Mouse (Mus musculus): ENCODE results near the gene Slc22a12. TPM values are rescaled to one million over a fixed set of nuclear protein-coding genes. Genes with fewer than 3 reads are reported as not detected.

Slc22a12 gene
- total RNA-seq (2021), result under 1 TPM; 0.18 to 0.21 TPM

DNA sequence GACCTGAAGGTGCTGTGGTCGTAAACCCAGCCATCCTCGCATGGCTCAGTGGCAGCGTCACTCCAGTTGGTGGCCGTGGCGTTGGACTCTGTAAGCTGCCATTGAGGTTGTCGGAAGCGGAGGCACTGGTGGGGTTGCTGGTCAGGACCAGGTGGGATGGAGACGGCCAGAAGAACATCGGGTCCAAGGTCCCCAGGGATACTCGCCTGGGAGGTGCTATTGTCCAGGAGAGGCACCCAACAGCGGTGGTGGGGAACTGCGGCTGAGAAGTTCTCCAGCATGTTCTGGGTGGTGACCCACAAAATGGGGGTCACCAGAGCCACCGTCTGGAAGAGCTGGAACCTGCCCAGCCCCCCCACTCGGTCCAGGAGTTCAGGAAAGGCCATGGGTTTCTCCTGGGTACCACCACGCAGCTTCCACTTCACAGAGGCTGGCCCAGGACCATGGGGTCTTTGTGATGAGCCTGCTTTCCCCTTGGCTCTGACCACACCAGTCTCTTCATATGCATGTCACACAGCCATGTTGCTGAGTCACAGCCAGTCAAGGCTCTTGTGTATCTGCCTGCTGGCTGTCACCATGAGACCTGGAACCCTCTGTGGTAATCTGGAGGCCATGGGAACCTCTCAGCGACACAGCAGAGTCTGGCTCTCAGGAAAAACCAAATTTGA is at the start of gene Slc22a12:
Gene Slc22a12 (minus strand): TSS at position 666 of the 668 bp plus-strand sequence.
- intact Hi-C loops (cut with DNase I), result no loop called here
- no peak for DNase-seq (ENCODE audit: low spot score in 2 of 2)

DNA sequence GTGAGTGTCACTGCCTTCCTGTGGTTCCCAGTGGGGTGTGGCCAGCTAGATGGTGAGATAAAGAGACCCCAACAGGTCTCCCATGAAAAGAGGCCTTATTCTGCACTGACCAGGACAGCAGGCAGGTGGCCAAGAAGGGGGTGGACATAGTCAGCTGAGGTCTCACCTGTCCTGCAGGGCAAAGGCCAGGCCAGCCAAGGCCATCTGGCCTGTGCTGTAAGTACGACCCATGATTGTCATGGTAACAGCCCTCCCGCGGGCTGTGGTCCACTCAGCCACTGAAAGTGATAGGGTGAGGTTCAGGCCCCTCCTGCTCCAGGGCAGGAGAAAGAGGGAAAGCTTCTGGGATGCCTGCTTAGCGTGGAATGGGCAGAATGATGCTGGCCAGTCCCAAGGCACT is 29.2 kb upstream of the Slc22a12 start:
- intact Hi-C loops (cut with DNase I), result no loop called here
- no peak for DNase-seq (ENCODE audit: low spot score in 2 of 2)

DNA sequence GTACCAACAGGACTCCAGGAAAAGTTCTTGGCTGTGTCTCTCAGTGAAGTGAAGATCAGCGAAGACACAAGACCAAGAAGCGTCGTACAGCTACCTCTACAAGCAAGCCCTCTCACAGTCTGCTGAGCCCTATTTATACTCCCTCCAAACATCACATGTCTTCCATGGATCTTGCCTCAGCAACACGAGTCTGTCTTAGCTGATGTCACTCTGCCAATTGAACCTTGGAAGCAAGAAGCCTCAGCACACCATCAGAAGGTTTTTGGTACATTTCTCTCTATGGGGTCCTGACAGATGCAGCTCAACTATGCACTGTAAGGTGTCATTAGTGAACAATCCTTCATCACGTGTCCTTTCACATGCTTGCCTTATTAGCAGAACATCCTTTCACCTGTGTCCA is 28.6 kb upstream of the Slc22a12 start:
- intact Hi-C loops (cut with DNase I), result no loop called here
- DNase-seq (ENCODE audit: low spot score in 2 of 2), result peak in 1 of 2 experiments; percentile 13

- no peak for DNase-seq (ENCODE audit: low spot score in 2 of 2)
- intact Hi-C loops (cut with DNase I), result no loop called here
Measured at GRCm38 (mm10) chr19:6569561-6569960, 26.7 kb upstream of the Slc22a12 start.

DNA sequence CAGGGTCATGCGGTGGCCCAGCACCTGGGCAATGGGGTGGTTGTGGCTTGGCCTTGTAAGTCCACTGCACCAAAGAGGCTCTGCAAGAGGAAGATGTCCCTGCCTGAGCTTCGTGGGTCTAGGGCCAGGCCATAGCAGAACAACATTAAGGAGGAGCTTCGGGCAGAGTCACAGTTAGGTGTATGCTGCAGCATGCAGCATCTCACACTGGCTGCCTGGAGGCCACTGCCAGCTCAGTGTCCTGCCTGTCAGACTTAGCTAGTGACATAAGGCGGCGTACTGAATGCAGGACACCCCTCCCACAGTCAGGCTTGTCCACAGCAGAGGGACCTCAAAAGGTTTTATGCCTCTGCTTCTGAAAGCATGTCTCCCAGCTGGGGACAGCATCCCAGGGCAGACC is 26.2 kb upstream of the Slc22a12 start:
- intact Hi-C loops (cut with DNase I), result no loop called here
- no peak for DNase-seq (ENCODE audit: low spot score in 2 of 2)

- intact Hi-C loops (cut with DNase I), result no loop called here
- DNase-seq (ENCODE audit: low spot score in 2 of 2), result no peak
Measured at GRCm38 (mm10) chr19:6566450-6566849, 23.6 kb upstream of the Slc22a12 start.

DNA sequence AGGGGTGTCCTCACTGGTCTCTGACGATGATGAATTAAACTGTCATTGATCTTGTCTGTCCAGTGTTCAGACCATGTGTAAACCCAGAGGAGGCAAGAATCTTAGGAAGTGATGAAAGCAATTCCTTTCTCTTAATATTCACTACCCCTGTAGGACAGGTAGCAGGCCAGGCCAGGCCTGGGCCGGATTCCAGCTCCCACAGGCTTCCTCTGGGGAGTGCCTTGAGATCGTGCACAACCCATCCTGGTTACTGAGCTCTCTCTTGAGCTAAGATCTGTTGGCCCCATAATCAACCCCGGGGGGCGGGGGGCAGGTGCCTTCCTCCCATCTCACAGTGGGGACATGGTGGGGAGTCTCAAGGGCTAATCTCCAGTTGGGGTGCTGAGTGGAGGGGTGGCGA is 22.3 kb upstream of the Slc22a12 start:
- DNase-seq (ENCODE audit: low spot score in 2 of 2), result no peak
- intact Hi-C loops (cut with DNase I), result no loop called here

DNA sequence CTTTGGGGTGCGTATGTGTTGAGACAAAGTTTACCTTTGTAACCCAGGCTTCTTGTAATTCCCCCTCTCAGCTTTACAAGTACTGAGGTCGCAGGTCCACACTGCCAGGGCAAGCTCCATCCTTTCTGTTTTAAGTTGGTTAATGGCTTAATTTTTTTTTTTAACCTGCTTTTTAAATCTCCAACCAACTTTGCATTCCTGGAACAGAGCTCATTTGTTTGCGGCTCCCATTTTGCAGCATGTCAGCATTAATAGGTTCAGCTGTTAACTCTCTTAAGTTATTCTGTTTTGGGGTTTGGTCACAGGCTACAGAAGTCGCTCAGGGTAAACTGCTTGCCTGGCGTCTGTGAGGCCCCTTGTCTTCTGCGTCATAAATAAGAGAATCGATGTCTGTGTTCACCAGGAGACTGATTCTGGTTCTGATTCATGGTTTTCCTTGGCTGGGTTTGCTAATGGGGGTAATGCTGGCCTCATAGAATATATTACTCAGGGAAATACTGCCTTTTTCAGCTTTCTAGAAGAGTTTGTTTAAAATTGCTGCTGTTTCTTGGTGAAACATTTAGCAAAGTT is 17.5 kb upstream of the Slc22a12 start:
- no peak for DNase-seq (ENCODE audit: low spot score in 2 of 2)
- intact Hi-C loops (cut with DNase I), result no loop called here

- intact Hi-C loops (cut with DNase I), result no loop called here
- DNase-seq (ENCODE audit: low spot score in 2 of 2), result no peak
Measured at GRCm38 (mm10) chr19:6559576-6559975, 16.7 kb upstream of the Slc22a12 start.

DNA sequence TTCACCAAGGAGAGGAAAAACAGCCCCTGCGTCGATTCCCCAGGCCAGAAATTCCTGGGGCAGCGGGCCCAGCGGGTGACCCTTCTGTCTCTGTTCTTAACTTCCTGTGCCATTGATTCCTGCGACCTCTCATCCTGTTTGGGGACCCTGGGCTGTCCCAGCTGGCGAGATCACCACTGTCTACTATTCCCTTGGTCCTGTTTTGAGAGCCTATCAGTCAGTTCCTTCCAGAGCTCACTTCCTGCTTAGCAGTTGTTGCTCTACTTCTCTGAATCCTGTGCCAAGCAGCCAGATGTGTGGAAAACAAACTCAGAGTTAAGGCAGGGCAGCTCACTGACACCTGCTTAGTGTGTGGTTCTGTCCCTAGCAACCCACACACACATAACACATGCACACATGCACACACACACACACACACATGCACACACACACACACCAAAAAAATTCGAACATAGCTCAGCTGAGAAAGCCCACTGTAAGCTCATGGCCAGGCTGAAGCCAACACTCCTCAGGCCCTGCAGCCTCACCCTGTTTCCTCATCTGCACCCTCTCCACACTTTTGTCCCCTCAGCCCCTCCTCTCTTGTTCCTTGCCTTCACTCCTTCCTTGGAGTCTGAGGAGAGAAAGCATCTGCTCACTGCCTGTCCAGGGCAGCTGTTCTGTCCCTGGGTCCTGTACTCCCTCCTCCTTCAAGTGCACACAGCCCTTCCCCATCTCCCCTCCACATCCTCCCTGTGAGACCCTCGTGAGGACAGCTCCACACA is 11.2 kb upstream of the Slc22a12 start:
- DNase-seq (ENCODE audit: low spot score in 2 of 2), result no peak
- intact Hi-C loops (cut with DNase I), result no loop called here

- DNase-seq (ENCODE audit: low spot score in 2 of 2), result no peak
- intact Hi-C loops (cut with DNase I), result no loop called here
Measured at GRCm38 (mm10) chr19:6553174-6553573, 10.3 kb upstream of the Slc22a12 start.

DNA sequence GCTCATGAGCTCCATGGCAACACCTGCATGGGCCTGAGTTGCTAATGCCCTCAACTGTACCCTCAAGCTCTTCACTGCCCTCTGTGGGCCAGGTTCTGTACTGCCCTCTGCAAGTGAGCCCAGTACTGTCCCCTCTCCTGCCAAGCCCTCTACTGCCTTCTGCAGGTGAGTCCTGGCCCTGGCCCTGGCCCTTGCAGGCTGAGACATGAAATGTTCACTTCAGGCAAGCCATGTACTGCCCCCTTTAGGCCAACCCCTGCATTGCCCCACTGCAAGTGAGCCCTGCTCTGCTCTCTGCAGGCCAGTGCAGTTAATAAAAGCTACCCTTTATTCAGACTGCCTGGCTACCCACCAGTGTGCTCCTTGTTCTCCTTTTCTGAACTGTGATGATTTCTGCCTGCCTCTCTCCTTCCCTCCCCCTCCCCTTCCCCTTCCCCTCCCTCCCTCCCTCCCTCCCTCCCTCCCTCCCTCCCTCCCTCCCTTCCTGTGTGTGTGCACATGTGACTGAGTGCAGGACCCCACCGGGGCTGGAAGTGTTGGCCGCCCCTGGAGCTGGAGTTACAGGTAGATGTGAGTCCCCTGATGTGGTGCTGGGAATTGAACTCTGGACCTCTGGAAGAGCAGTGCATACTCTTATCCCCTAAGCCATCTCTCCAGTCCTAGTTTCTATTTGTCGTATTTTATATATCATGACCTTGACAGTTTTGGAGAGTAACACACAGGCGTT is 9.6 kb upstream of the Slc22a12 start:
- intact Hi-C loops (cut with DNase I), result no loop called here
- peak in 1 of 2 experiments; percentile 60 for DNase-seq (ENCODE audit: low spot score in 2 of 2)

- intact Hi-C loops (cut with DNase I), result no loop called here
- no peak for DNase-seq (ENCODE audit: low spot score in 2 of 2)
Measured at GRCm38 (mm10) chr19:6551215-6551614, 8.4 kb upstream of the Slc22a12 start.

DNA sequence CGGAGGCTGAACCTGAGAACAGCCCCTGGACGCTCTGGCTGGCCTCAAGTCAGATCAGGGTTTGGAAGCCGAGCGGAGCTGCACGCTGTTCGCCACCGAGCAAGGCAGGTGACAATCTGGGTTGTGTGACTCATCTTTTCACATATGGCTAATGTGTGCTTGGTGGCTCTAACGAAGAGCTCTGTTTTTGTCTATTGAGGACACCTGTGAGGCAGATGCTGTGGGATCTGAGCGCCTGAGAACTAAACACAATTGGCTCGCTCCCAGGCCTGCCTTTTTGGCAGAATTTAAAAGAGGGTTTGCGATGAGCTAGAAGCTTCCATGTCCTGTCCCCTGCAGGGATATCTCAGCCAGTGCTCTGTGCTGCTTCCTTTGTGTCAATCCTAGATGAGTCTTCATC is 6.7 kb upstream of the Slc22a12 start:
- DNase-seq (ENCODE audit: low spot score in 2 of 2), result peak in 1 of 2 experiments; percentile 74
- intact Hi-C loops (cut with DNase I), result no loop called here

- no peak for DNase-seq (ENCODE audit: low spot score in 2 of 2)
Measured at GRCm38 (mm10) chr19:6548431-6549410, 5.9 kb upstream of the Slc22a12 start.

DNA sequence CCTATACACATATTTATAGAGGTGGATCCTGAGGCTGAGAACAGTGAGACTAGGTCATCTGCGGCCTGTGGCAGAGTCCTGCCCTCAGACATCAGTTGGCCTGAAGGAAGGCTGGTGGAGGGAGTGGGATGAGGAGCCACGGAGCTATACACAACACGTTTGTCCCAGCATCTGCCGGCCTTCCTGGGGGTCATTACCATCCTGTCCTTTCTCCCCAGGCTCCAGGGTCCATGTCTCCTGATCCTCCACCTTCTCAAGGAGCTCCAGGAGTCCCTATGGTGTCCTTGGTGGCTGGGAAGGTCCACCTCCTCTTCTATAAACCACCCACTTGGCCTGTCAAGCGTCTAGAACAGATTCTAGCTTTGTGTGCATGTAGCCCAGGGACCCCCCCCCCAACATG is 5.0 kb upstream of the Slc22a12 start:
- intact Hi-C loops (cut with DNase I), result no loop called here
- no peak for DNase-seq (ENCODE audit: low spot score in 2 of 2)

More at GRCm38 (mm10) chr19:6548431-6549410, 5.9 kb upstream of the Slc22a12 start:
- intact Hi-C loops (cut with DNase I), result no loop called here

DNA sequence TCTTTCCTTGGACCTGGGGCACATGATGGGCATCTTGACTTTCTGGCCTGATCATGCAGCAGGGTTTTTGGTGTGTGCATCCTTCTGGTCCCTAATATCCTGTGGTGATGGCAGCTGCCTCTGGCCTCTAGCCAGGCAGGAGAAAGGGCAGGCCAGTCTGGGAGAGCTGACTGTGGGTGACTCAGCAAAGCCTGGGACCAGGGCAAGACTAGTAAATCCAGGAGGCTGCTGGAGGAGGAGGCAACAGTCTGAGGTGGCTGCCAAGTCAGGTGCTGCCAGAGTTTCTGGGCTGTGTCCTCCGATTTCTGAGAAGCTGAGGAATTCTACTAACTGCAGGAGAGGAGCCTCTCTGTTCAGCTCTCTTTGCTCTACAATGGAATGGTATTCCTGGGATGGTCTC is 3.3 kb upstream of the Slc22a12 start:
- intact Hi-C loops (cut with DNase I), result no loop called here
- DNase-seq (ENCODE audit: low spot score in 2 of 2), result no peak

DNA sequence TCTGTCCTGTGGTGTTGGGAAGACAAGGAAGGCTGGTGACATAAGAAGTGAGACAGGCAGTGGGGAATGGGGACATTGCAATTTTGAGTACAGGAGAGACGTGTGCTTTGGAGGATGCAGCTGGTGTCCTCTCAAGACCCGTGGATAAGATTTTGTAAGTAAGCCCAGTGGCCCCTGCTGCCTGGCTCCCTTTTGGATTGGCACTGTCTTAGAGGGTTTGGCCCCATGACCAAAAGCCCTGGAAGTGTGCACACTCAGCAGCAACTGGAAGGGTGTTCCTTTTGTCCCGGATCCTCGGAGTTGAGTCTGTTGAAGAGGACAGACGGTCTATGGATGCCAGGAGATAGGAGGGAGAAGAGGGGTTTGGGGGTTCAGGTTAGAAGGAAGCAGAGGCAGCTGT is 2.6 kb upstream of the Slc22a12 start:
- no peak for DNase-seq (ENCODE audit: low spot score in 2 of 2)
- intact Hi-C loops (cut with DNase I), result no loop called here

GRCm38 (mm10) chr19:6544712-6545111 is 1.9 kb upstream of the Slc22a12 start:
- DNase-seq (ENCODE audit: low spot score in 2 of 2), result no peak
- intact Hi-C loops (cut with DNase I), result no loop called here

Data from left cerebral cortex, postnatal 25 days (tissue).